Mouse (Mus musculus): ENCODE measurements around the gene Lasp1.

- peak; percentile 29; the same call in 1 of the 2 replicates for TF ChIP-seq CTCF (IDR thresholded peaks at IDR 0.05; ENCODE audit: low read depth)
- no peak for TF ChIP-seq EP300 (optimal IDR thresholded peaks at IDR 0.05)
These were observed 85.9 kb downstream of the Lasp1 start for GRCm38 (mm10) chr11:97884601-97885185.

Data from stomach, postnatal 0 days (tissue).